Mouse (Mus musculus) stomach, postnatal 0 days (tissue): Measurements from ENCODE around the gene Tagap1. TPM values are rescaled to one million over a fixed set of nuclear protein-coding genes. Genes with fewer than 3 reads are reported as not detected.
"Not testable (repeated sequence)": the region's sequence is repeated elsewhere in the genome, so short reads cannot be mapped to it uniquely, and the experiment has no call there.

Source experiments
- ATAC-seq: fragments of 200-750 bp; cut with Nextera tagmentation; 2 replicates; pipeline ENCODE4 v1.8.0; 2017; ENCODE audit not compliant: low FRiP score, low TSS enrichment
- DNase-seq: peaks from one replicate; pipeline ENCODE4 v3.0.0-alpha.2; 2016; ENCODE audit warnings: low spot score
- H3K27ac ChIP-seq: fragments of 300-500 bp; sonication (generic); replicated peaks from 2 replicates; pipeline ENCODE4 v1.5.1; 2014; ENCODE audit warnings: mild to moderate bottlenecking, control low read depth
- H3K27me3 ChIP-seq: fragments of 300-500 bp; sonication (generic); 2 replicates; pipeline ENCODE4 v1.6.1; 2014; ENCODE audit warnings: low read length; ENCODE audit not compliant: control insufficient read depth, insufficient read depth
- H3K36me3 ChIP-seq: fragments of 300-500 bp; sonication (generic); 2 replicates; pipeline ENCODE4 v1.6.1; 2014; ENCODE audit warnings: low read length, mixed read lengths; ENCODE audit not compliant: control insufficient read depth, insufficient read depth
- H3K4me1 ChIP-seq: fragments of 300-500 bp; sonication (generic); replicated peaks from 2 replicates; pipeline ENCODE4 v1.6.1; 2014; ENCODE audit warnings: antibody characterized with exemption; ENCODE audit not compliant: control insufficient read depth, insufficient read depth
- H3K4me2 ChIP-seq: fragments of 300-500 bp; sonication (generic); replicated peaks from 2 replicates; pipeline ENCODE4 v1.6.1; 2014; ENCODE audit warnings: low read depth, mild to moderate bottlenecking, control low read depth, moderate library complexity
- H3K4me3 ChIP-seq: fragments of 300-500 bp; sonication (generic); 2 replicates; pipeline ENCODE4 v1.5.1; 2014; ENCODE audit warnings: low read depth, low read length, control low read depth
- H3K9ac ChIP-seq: fragments of 300-500 bp; sonication (generic); 2 replicates; pipeline ENCODE4 v1.6.1; 2014; ENCODE audit warnings: mild to moderate bottlenecking, low read length, control low read depth, mixed read lengths
- H3K9me3 ChIP-seq: fragments of 300-500 bp; sonication (generic); 2 replicates; pipeline ENCODE4 v1.6.1; 2016; ENCODE audit warnings: low read length; ENCODE audit not compliant: control insufficient read depth
- WGBS: fragments of 180-500 bp; shearing (Covaris S2); extraction: QIAGEN DNeasy Blood & Tissue Kit; methylation state at CpG from one replicate; pipeline ENCODE4 v1.1.7; 2014; 5-methylcytosine and 5-hydroxymethylcytosine counted together
- polyA plus RNA-seq: library from polyadenylated mRNA; unstranded; fragments of >200 nt; fragmentation: Nextera tagmentation; extraction: Ambion mirVana; gene quantifications from 2 replicates; pipeline ENCODE4 v1.2.1, GENCODE M21; 2015

Gene Tagap1
- polyA plus RNA-seq, 1 experiment from 2014 or later, result 17.5 TPM

GRCm38 (mm10) chr17:6995504-6995903 lies 34.5 kb upstream of the Tagap1 start:
- not testable (repeated sequence) for H3K4me3 ChIP-seq, H3K27ac ChIP-seq, DNase-seq, H3K27me3 ChIP-seq, H3K36me3 ChIP-seq, ATAC-seq, H3K9me3 ChIP-seq, H3K4me2 ChIP-seq, H3K4me1 ChIP-seq, H3K9ac ChIP-seq
- no CpG with 5 or more reads among the region's 6 CpGs for WGBS

DNA sequence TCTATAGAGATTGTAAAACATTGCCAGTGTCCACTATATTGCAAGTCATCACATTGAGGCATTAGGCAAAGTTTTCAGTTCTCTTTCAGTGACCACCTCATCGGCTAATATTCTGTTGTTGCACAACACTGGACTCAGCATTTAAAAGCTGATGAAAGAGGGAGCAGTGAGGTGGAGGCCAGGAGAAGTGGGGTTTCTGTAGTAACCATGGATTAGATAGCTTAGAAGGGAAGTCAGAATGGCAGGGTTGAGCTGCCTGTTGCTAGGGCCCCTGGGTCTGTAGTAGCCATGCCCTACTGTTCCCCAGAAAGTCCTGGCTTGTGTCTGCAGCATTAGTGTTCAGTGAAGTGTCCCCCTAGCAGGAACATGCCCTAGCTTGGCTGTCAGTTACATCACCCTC lies 25.2 kb upstream of the Tagap1 start:
- WGBS, result 90% methylated on average over 1 of the region's 1 CpGs
- H3K4me3 ChIP-seq, H3K27me3 ChIP-seq, H3K9me3 ChIP-seq, H3K9ac ChIP-seq, H3K4me2 ChIP-seq, H3K36me3 ChIP-seq, H3K27ac ChIP-seq, ATAC-seq, DNase-seq, H3K4me1 ChIP-seq: not testable (repeated sequence)

DNA sequence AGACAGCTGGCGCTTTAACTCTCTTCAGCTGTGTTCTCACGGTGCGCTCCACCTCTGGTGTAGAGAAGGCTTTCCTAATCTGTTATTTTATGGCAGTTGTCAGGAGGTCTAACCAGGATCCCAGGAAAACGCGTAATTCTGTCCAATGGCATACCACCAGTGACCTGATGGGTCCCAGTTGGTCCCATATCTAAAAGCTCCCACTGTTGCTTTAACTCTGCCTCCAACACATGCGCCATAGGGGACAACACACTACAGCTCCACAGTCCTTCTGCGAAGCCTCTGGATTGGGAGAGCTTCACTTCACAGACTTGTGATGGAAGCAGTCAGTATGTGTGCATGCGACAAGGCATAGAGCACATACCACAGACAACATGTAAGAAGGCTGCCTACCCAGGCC lies 19.2 kb upstream of the Tagap1 start:
- not testable (repeated sequence) for H3K4me2 ChIP-seq, H3K4me3 ChIP-seq, H3K4me1 ChIP-seq, H3K27me3 ChIP-seq, DNase-seq, H3K9me3 ChIP-seq, H3K27ac ChIP-seq, H3K9ac ChIP-seq, H3K36me3 ChIP-seq, ATAC-seq
- 92% methylated on average over 5 of the region's 8 CpGs for WGBS

DNA sequence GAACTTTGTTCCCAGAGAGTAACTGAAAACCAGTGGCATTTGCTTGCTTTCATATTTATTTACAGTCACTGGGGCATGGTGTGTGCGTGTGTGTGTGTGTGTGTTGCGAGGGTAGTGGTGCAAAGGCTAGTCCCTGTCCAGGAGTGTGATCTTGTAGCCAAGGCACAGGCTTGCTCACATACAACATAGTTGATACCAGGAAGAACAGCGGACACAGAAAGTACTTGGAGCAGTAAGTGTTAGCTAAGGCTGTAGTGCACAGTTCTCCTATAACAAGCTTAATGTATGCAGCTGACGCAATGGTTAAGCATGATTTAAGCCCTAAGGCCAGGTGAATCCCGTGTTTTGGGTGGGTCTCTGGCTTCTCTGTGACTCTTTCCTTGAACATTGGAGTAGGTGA lies 18.4 kb upstream of the Tagap1 start:
- WGBS, result 10% methylated on average over 5 of the region's 5 CpGs
- not testable (repeated sequence) for H3K27me3 ChIP-seq, H3K4me1 ChIP-seq, H3K9me3 ChIP-seq, H3K27ac ChIP-seq, H3K36me3 ChIP-seq, ATAC-seq
- Histone ChIP-seq H3K9ac (peak overlapping the region; percentile 63; the same call in 1 of the 2 replicates), H3K4me3 (peak overlapping the region; percentile 47), H3K4me2 (peak overlapping the region; percentile 58)
- peak; percentile 15 for DNase-seq

- ATAC-seq (peak; percentile 99), DNase-seq (peak; percentile 40)
- Histone ChIP-seq H3K9ac (peak within 1 kb of the TSS; percentile 63), H3K4me3 (peak within 1 kb of the TSS; percentile 47), H3K4me2 (peak within 1 kb of the TSS; percentile 58)
- not testable (repeated sequence) for H3K4me1 ChIP-seq, H3K36me3 ChIP-seq, H3K27me3 ChIP-seq, H3K27ac ChIP-seq, H3K9me3 ChIP-seq
- under 1% methylated on average over 33 of the region's 68 CpGs for WGBS
Observed at GRCm38 (mm10) chr17:6978287-6979248, 17.6 kb upstream of the Tagap1 start, which contains the start of gene Gm49721. Gene Gm49721 (plus strand): TSS chr17:6978904.

DNA sequence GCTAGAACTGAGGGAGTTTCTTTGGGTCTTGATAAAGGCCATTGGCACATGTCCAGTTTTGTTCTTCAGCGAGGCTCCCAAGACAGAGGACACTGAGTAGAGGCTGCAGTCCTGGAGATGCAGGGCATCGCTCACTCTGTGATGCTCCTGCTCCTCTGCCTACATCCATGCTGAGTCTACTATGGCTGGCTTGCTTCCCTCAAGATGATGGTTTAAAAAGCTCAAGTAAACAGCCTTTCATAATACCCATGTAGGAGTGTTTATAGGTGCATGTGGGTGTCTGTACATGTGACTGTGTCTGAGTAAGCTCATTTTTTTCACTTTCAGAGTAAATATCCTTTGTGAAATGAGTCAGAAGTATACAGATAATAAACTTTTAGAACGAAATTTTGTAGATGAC lies 14.0 kb upstream of the Tagap1 start:
- not testable (repeated sequence) for H3K27ac ChIP-seq, H3K9me3 ChIP-seq, H3K4me2 ChIP-seq, H3K36me3 ChIP-seq, H3K4me3 ChIP-seq, H3K27me3 ChIP-seq, ATAC-seq, DNase-seq, H3K4me1 ChIP-seq, H3K9ac ChIP-seq
- 59% methylated on average over 2 of the region's 3 CpGs for WGBS

DNA sequence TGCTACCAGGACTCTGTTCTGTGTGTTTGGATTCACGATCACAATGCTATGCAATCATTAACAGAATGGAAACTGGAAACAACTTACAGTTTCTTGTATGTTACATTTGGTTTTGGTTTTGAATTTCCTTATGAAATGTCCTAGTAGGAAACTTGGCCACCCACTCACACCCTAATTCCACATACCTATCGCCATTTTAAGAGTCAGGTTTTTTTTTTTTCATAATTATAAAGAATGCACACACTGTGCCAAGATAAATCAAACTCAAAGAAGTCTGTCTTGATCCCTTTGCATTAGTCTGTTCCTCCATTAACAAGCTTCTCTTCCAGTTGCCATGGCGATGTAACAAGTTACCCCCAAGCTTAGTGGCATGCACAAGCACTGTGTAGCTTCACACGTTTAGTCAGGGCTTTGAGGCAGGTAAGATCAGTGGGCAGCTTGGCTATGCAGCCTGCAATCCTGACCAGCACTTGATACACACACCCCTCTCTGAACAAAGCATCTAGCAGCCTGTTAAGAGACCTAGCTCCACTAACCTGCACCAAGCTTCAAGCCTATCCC lies 12.0 kb upstream of the Tagap1 start:
- 59% methylated on average over 4 of the region's 4 CpGs for WGBS
- not testable (repeated sequence) for H3K9ac ChIP-seq, H3K4me3 ChIP-seq, H3K27me3 ChIP-seq, H3K4me1 ChIP-seq, H3K36me3 ChIP-seq, H3K27ac ChIP-seq, DNase-seq, H3K4me2 ChIP-seq, ATAC-seq, H3K9me3 ChIP-seq

DNA sequence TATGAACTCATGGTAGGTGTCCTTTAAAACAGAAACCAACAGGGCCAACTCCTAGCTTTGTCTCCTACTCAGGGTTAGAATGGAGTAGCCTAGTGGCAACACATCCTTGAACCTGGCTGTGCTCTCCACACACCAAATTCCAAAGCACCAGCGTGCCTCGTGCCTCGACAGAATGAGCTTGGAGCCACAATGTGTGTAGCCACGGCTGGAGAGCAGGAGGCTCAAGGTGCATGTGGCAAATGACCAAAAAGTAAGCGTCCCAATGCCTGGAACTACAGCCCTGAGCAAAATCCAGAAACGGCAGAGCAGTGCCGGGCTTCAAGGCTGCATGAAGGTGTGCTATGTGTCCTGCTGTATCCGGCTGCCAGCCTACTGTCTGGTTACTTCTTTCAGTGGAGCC lies 10.3 kb upstream of the Tagap1 start:
- H3K4me3 ChIP-seq, H3K27me3 ChIP-seq, H3K4me1 ChIP-seq, H3K36me3 ChIP-seq, H3K4me2 ChIP-seq, H3K27ac ChIP-seq, H3K9ac ChIP-seq, ATAC-seq, DNase-seq, H3K9me3 ChIP-seq: not testable (repeated sequence)
- 89% methylated on average over 8 of the region's 8 CpGs for WGBS

GRCm38 (mm10) chr17:6970334-6970733 lies 9.4 kb upstream of the Tagap1 start, which contains the start of gene Rnaset2b:
Gene Rnaset2b (plus strand): TSS chr17:6970634.
- H3K9me3 ChIP-seq, H3K36me3 ChIP-seq, H3K4me2 ChIP-seq, DNase-seq, H3K4me1 ChIP-seq, H3K27me3 ChIP-seq, H3K27ac ChIP-seq, H3K9ac ChIP-seq, H3K4me3 ChIP-seq, ATAC-seq: not testable (repeated sequence)
- WGBS, result no CpG with 5 or more reads among the region's 8 CpGs
